Mouse (Mus musculus) embryo, embryonic 10.5 days (tissue): ENCODE results near the gene Il21r.

Experiments
- DNase-seq: peaks from one replicate; pipeline ENCODE4 v3.0.0-alpha.2; 2015; ENCODE audit warnings: low spot score

Il21r gene

GRCm38 (mm10) chr7:125603185-125603631 is at the start of gene Il21r:
TSS of gene Il21r (plus strand) at chr7:125603429.
- no peak for DNase-seq

- DNase-seq: no peak
These were observed 49.4 kb upstream of the Il21r start for GRCm38 (mm10) chr7:125553653-125554428.

GRCm38 (mm10) chr7:125554456-125555114 is 48.6 kb upstream of the Il21r start:
- DNase-seq: no peak

- no peak for DNase-seq
These were observed 47.8 kb upstream of the Il21r start for GRCm38 (mm10) chr7:125555351-125555872.

- no peak for DNase-seq
These were observed 47.1 kb upstream of the Il21r start for GRCm38 (mm10) chr7:125556096-125556495.

GRCm38 (mm10) chr7:125556865-125557264 is 46.4 kb upstream of the Il21r start:
- no peak for DNase-seq

GRCm38 (mm10) chr7:125558401-125558945 is 44.8 kb upstream of the Il21r start:
- DNase-seq: no peak

- DNase-seq: no peak
These were observed 44.2 kb upstream of the Il21r start for GRCm38 (mm10) chr7:125558997-125559396.

GRCm38 (mm10) chr7:125559537-125559936 is 43.7 kb upstream of the Il21r start:
- no peak for DNase-seq

GRCm38 (mm10) chr7:125560146-125560785 is 43.0 kb upstream of the Il21r start:
- DNase-seq: no peak

- DNase-seq: no peak
These were observed 42.0 kb upstream of the Il21r start for GRCm38 (mm10) chr7:125561085-125561690.

GRCm38 (mm10) chr7:125562413-125562812 is 40.8 kb upstream of the Il21r start:
- no peak for DNase-seq

GRCm38 (mm10) chr7:125563093-125563492 is 40.1 kb upstream of the Il21r start:
- no peak for DNase-seq

GRCm38 (mm10) chr7:125564316-125565024 is 38.8 kb upstream of the Il21r start:
- no peak for DNase-seq

GRCm38 (mm10) chr7:125565516-125566285 is 37.5 kb upstream of the Il21r start:
- DNase-seq: peak; percentile 50

- DNase-seq: no peak
These were observed 36.8 kb upstream of the Il21r start for GRCm38 (mm10) chr7:125566420-125566819.

- DNase-seq: no peak
These were observed 34.3 kb upstream of the Il21r start for GRCm38 (mm10) chr7:125568888-125569287.

GRCm38 (mm10) chr7:125571891-125572290 is 31.3 kb upstream of the Il21r start:
- no peak for DNase-seq

GRCm38 (mm10) chr7:125572737-125573136 is 30.5 kb upstream of the Il21r start:
- DNase-seq: no peak

- no peak for DNase-seq
These were observed 29.4 kb upstream of the Il21r start for GRCm38 (mm10) chr7:125573849-125574248.
